Mouse (Mus musculus) forebrain, embryonic 13.5 days (tissue): ENCODE data around the gene Sik3. TPM values are rescaled to one million over a fixed set of nuclear protein-coding genes. Genes with fewer than 3 reads are reported as not detected.

ENCODE experiments used
- ATAC-seq: fragments of 200-750 bp; cut with Nextera tagmentation; 2 replicates; pipeline ENCODE4 v1.8.0; 2017
- H3K27ac ChIP-seq: fragments of 300-500 bp; sonication (generic); 2 replicates; pipeline ENCODE4 v1.5.1; 2015; ENCODE audit warnings: inconsistent platforms, mild to moderate bottlenecking, moderate library complexity
- H3K27me3 ChIP-seq: fragments of 300-500 bp; sonication (generic); 2 replicates; pipeline ENCODE4 v1.6.1; 2015; ENCODE audit warnings: mild to moderate bottlenecking, inconsistent platforms
- H3K36me3 ChIP-seq: fragments of 300-500 bp; sonication (generic); 2 replicates; pipeline ENCODE4 v1.6.1; 2015; ENCODE audit warnings: mild to moderate bottlenecking, inconsistent platforms; ENCODE audit not compliant: poor library complexity, severe bottlenecking
- H3K4me1 ChIP-seq: fragments of 300-500 bp; sonication (generic); 2 replicates; pipeline ENCODE4 v1.6.1; 2015; ENCODE audit warnings: inconsistent platforms
- H3K4me2 ChIP-seq: fragments of 300-500 bp; sonication (generic); 2 replicates; pipeline ENCODE4 v1.6.1; 2015; ENCODE audit warnings: inconsistent platforms, mild to moderate bottlenecking, moderate library complexity
- H3K4me3 ChIP-seq: fragments of 300-500 bp; sonication (generic); 2 replicates; pipeline ENCODE4 v1.5.1; 2015; ENCODE audit warnings: mild to moderate bottlenecking, inconsistent platforms
- H3K9ac ChIP-seq: fragments of 300-500 bp; sonication (generic); 2 replicates; pipeline ENCODE4 v1.6.1; 2015; ENCODE audit warnings: mild to moderate bottlenecking, inconsistent platforms
- H3K9me3 ChIP-seq: fragments of 300-500 bp; sonication (generic); replicated peaks from 2 replicates; pipeline ENCODE4 v1.6.1; 2016; ENCODE audit warnings: inconsistent platforms
- WGBS: fragments of 180-500 bp; shearing (Covaris S2); methylation state at CpG from one replicate; pipeline ENCODE4 v1.1.7; 2015; 5-methylcytosine and 5-hydroxymethylcytosine counted together
- polyA plus RNA-seq: library from polyadenylated mRNA; unstranded; fragments of >200 nt; fragmentation: Nextera tagmentation; extraction: Ambion mirVana; gene quantifications from 2 replicates; pipeline ENCODE4 v1.2.1, GENCODE M21; 2015

Sik3 gene
- polyA plus RNA-seq = 4.9 TPM in 2 replicates

DNA sequence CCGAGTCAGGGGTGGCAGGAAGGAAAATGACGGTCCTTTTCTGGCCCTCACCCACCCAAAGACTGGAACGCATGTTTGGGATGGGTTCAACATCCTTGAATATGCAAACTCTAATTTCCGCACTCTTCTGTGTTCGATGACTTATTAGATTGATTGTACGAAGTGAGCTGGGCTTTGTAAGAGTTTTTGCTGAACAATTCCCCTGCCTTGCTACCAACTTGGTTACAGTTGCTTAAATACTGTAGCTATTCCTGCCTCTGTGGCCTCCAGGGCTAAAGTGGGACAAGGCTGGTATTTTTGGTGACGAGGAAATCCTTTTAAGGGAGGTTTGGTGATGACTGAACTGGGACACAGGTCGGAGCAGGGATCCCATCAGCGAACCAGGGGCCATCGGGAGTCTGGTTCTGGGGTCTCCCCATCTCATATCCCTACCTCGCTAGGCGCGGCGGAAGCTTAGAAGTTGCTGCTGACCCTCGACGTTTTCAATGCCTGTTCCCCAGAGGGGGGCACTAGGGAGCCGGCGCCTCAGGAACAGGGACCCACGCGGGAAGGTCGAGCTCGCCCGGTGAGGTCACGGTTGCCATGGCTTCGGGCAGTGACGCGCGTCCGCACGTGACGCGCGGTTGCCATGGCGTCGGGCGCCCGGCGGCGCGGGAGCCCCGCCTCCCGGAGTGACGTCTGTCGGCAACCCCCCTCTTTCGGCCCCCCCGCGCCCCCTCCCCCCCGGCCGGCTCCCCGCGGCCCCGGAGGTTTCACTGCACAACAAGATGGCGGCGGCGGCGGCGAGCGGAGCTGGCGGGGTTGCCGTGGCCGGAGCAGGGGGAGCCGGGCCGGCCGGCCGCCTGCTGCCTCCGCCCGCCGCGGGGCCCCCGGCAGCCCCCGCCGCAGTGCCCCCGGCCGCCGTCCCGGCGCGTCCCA is at the start of gene Sik3, which contains the start of gene Pafah1b2:
Gene Sik3, plus strand, starts transcription at position 730 of the 918 bp plus-strand sequence.
Gene Pafah1b2, minus strand, starts transcription at position 600 of the 918 bp plus-strand sequence.
- peak within 1 kb of the TSS; percentile 97 for H3K4me3 ChIP-seq
- H3K27me3 ChIP-seq = no peaks in the 10 kb centered on the region
- 3% methylated on average over 45 of the region's 78 CpGs for WGBS
- peak within 1 kb of the TSS; percentile 83 for H3K27ac ChIP-seq
- H3K4me1 ChIP-seq = peaks cover 48% of the 10 kb centered on the region
- H3K4me2 ChIP-seq = peak within 1 kb of the TSS; percentile 81
- peak within 1 kb of the TSS; percentile 98 for H3K9ac ChIP-seq
- H3K36me3 ChIP-seq = no peaks in the 10 kb centered on the region
- no peaks in the 10 kb centered on the region for H3K9me3 ChIP-seq
- ATAC-seq = peak; percentile 90

DNA sequence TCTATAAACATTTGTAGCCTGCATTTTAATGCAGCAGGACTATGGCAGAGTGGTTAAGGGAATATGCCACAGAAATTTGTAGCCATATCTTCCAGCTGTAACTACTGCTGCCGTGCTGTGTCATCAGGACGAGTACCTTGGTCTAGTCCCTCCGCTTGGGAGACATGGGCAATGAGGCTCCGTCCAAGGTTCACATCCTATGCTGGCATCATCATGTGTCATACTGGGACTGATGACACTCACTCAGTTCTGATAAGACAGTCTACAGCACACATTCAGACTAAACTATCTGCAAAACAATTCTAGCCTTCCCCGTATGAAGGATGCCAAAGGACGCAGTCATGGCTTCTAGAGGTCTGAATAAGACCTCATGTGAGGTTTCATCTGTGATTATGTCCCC is 49.0 kb upstream of the Sik3 start:
- 95% methylated on average over 6 of the region's 6 CpGs for WGBS
- peaks cover 5% of the 10 kb centered on the region for H3K4me1 ChIP-seq
- no peak overlapping the region for H3K4me3 ChIP-seq
- no peaks in the 10 kb centered on the region for H3K9me3 ChIP-seq
- peaks cover 79% of the 10 kb centered on the region for H3K36me3 ChIP-seq
- H3K9ac ChIP-seq = no peak overlapping the region
- ATAC-seq = no peak
- H3K4me2 ChIP-seq = no peak overlapping the region
- H3K27ac ChIP-seq = no peak overlapping the region
- H3K27me3 ChIP-seq = no peaks in the 10 kb centered on the region

DNA sequence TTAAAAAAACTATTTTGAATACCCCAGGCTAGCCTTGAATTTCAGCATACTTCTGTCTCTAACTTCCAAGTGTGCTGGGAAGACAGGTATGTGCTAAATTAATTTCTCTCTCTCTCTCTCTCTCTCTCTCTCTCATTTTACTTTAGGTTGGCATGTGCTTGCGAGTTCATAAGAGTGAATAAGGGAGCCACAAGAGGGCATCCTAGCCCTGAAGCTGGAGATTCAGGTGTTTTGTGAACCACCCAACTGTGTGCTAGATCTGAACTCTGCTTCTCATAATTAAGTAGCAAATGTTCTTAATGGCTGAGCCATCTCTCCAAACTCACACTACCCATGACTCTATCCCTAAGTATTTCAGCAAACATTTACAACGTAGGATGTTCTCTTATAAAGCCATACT is 35.7 kb upstream of the Sik3 start:
- Histone ChIP-seq H3K9me3 (no peaks in the 10 kb centered on the region), H3K36me3 (peaks cover 53% of the 10 kb centered on the region), H3K4me2 (no peak overlapping the region), H3K9ac (no peak overlapping the region), H3K4me1 (peaks cover 18% of the 10 kb centered on the region), H3K27me3 (no peaks in the 10 kb centered on the region), H3K27ac (no peak overlapping the region), H3K4me3 (no peak overlapping the region)
- 84% methylated on average over 2 of the region's 2 CpGs for WGBS
- no peak for ATAC-seq

DNA sequence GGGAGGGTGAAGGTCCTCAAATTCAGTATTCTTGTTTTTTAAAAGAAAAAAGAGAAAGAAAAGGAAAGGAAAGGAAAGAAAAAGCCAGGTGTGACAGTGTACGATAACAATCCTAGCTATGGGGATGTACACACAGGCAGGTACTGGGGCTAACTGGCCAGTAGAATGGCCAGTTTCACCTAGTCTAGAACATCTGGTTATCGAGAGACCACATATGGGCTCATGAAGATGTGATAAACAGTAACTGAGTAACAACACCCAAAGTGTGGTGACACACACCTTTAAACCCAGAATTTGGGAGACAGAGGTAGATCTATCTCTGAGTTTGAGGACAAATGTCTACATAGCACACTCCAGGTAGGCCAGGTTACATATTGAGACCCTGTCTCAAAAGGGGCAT is 32.8 kb upstream of the Sik3 start:
- Histone ChIP-seq H3K27ac (no peak overlapping the region), H3K9me3 (no peaks in the 10 kb centered on the region), H3K27me3 (no peaks in the 10 kb centered on the region), H3K4me3 (no peak overlapping the region), H3K4me2 (no peak overlapping the region), H3K36me3 (peaks cover 29% of the 10 kb centered on the region), H3K9ac (no peak overlapping the region), H3K4me1 (peaks cover 37% of the 10 kb centered on the region)
- ATAC-seq = no peak
- 97% methylated on average over 2 of the region's 2 CpGs for WGBS

DNA sequence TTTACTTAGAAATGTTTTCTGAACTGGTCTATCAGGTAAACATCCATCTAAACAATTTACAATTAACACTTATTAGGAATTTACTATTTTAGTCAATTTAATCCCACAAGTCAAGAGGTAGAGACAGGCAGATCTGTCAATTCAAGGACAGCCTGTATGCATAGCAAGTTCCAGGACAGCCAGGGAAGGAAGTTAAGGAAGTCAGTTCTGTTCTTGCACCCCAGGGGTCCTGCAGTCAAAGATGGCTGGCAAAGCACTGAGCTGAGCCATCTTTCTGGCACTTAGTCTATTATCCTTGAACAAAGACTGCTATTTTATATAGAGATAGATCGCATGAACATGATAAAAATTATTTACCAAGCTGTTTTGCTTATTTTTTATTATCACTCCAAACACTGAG is 32.0 kb upstream of the Sik3 start:
- 89% methylated on average over 1 of the region's 1 CpGs for WGBS
- no peak for ATAC-seq
- peaks cover 22% of the 10 kb centered on the region for H3K36me3 ChIP-seq
- no peak overlapping the region for H3K27ac ChIP-seq
- no peaks in the 10 kb centered on the region for H3K9me3 ChIP-seq
- no peaks in the 10 kb centered on the region for H3K27me3 ChIP-seq
- H3K4me3 ChIP-seq = no peak overlapping the region
- H3K4me2 ChIP-seq = no peak overlapping the region
- H3K9ac ChIP-seq = no peak overlapping the region
- H3K4me1 ChIP-seq = peaks cover 42% of the 10 kb centered on the region

DNA sequence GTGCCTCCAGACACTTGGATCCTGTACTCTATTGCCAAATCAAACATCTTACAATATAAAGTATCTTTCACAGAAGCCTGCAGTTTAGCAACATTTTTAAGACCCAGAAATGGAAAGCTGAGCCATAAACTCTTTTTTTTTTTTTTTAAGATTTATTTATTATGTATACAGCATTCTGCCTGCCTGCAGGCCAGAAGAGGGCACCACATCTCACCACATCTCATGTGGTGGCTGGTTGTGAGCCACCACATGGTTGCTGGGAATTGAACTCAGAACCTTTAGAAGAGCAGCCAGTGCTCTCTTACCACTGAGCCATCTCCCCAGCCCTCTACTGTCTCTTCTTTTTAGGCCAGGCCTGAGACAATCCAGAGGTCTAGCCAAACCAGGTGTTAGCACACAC is 31.3 kb upstream of the Sik3 start:
- H3K4me1 ChIP-seq = peaks cover 46% of the 10 kb centered on the region
- ATAC-seq = no peak
- H3K27ac ChIP-seq = no peak overlapping the region
- no peaks in the 10 kb centered on the region for H3K9me3 ChIP-seq
- no peak overlapping the region for H3K9ac ChIP-seq
- H3K27me3 ChIP-seq = no peaks in the 10 kb centered on the region
- H3K36me3 ChIP-seq = 0 out of 2 replicates have a peak, but pooled peaks cover 18% of the 10 kb centered on the region
- no peak overlapping the region for H3K4me2 ChIP-seq
- no peak overlapping the region for H3K4me3 ChIP-seq

DNA sequence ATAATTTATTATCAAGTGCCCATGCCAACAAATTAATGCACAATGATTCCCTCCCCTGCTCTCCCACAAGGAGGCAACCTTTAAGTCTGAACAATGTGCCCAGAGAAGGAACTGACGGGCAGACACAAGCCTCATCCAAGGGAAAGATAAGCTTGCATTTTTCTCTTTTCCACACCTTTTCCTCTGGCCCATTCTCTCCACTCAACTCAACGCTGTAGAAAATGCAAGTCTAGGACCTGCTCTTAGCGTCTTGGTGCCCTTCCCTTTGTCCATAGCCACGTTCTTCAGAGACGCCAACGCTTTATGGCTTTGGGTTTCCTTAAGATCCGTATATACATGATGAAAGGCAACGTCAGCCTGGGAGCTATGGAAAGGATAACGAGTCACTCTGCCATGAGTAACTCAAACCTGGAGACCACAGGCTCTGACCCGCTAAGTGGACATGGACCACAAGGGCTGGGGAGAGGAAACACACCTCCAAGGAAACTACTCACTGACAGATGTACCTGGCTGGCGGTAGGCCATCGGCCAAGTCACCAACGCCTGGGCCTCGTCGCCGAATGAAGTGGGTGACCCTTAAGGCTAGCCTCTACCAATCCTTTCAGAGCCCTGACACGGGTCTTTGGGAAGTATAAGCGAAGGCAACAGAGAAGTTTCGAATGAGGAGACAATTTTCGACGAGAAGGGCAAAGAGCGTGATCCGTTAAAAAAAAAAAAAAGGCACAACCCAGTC is 28.8 kb upstream of the Sik3 start:
- H3K9ac ChIP-seq = peak overlapping the region; percentile 99
- peak overlapping the region; percentile 95 for H3K4me2 ChIP-seq
- WGBS = under 1% methylated on average over 23 of the region's 23 CpGs
- H3K9me3 ChIP-seq = no peaks in the 10 kb centered on the region
- peak overlapping the region; percentile 99 for H3K4me3 ChIP-seq
- ATAC-seq = no peak
- H3K4me1 ChIP-seq = peaks cover 46% of the 10 kb centered on the region
- peak overlapping the region; percentile 94 for H3K27ac ChIP-seq
- no peaks in the 10 kb centered on the region for H3K27me3 ChIP-seq
- 0 out of 2 replicates have a peak, but pooled peaks cover 4% of the 10 kb centered on the region for H3K36me3 ChIP-seq

DNA sequence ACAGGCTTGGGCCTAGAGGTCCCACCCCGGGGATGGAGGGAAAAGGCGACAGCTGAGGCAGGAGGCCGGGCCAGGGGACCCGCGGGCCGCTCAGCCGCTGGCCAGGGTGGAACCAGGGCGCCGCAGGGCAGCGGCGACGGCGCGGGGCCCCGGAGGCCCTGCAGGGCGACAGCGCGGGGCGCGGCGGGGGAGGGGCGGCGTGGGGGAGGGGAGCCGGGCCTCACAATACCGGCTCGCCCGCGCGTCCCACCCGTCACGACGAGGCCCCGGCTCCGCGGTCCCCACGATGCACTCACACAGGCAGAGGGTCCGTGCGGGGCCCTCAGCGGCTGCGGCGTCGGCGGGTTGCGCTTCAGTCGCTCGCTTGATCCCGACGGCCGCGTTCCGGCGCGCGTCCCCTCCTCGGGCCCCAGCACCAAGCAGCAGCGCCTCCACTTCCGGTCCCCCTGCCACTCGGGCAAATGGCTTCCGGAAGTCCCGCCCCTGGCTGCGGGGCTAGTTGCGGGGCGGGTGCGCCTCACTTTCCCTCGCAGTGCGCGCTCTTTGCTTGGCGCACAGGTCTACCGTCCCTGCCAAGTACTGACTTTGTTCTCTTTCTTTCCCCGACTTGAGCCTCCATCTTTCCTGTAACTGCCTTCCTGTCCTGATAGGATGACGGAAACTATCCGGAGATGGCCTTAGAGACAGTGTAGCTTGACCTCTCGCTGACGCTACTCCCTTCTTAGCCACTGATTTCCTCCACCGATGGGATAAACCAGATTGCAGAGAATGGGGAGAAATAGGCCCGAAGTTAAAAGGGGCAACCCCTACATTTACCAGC is 28.0 kb upstream of the Sik3 start:
- H3K9me3 ChIP-seq = no peaks in the 10 kb centered on the region
- H3K27me3 ChIP-seq = no peaks in the 10 kb centered on the region
- H3K27ac ChIP-seq = peak overlapping the region; percentile 94
- H3K4me1 ChIP-seq = peaks cover 46% of the 10 kb centered on the region
- peak overlapping the region; percentile 99 for H3K4me3 ChIP-seq
- ATAC-seq = peak; percentile 96
- 0 out of 2 replicates have a peak, but pooled peaks cover 4% of the 10 kb centered on the region for H3K36me3 ChIP-seq
- peak overlapping the region; percentile 99 for H3K9ac ChIP-seq
- peak overlapping the region; percentile 95 for H3K4me2 ChIP-seq
- WGBS = under 1% methylated on average over 55 of the region's 76 CpGs

DNA sequence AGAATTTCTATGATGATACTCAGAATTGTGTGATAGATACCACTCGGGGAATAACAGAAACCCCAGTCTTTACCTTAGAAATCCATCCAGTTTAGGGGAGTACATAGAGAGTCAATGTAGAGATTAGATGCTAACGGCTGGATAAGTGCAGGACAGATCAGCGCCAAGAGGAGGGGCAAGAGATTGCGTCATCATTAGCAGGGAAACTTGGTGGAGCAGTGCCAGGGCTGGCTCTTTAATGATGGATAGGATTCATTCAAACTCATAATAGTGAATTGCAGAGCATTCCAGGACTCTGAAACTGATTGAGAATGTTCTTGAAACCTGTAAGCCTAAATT is 27.4 kb upstream of the Sik3 start:
- H3K36me3 ChIP-seq = 0 out of 2 replicates have a peak, but pooled peaks cover 4% of the 10 kb centered on the region
- H3K27ac ChIP-seq = peak overlapping the region; percentile 94
- peak overlapping the region; percentile 95 for H3K4me2 ChIP-seq
- WGBS = 2% methylated on average over 4 of the region's 4 CpGs
- H3K4me1 ChIP-seq = peaks cover 40% of the 10 kb centered on the region
- H3K9ac ChIP-seq = peak overlapping the region; percentile 99
- peak overlapping the region; percentile 99 for H3K4me3 ChIP-seq
- no peaks in the 10 kb centered on the region for H3K27me3 ChIP-seq
- ATAC-seq = peak; percentile 78
- H3K9me3 ChIP-seq = no peaks in the 10 kb centered on the region

DNA sequence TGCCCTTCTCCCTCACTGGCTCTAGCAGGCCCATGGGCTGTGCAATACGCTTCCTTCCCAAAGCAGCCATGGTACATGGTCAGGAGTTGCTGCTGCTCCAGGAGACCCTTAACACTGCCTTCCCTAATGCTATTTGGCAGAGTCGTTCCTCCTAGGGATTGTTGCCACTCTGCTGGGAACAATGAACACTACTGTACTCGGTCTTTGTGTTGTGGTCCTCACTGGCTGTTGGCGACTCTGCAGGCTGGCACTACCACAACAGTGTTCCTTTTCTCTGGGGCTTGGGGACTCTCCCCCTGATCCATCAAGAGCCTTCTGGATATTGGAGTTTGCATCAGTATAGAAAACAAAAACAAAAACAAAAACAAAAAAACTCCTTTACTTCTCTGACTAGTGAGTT is 13.6 kb upstream of the Sik3 start:
- WGBS = 56% methylated on average over 4 of the region's 4 CpGs

DNA sequence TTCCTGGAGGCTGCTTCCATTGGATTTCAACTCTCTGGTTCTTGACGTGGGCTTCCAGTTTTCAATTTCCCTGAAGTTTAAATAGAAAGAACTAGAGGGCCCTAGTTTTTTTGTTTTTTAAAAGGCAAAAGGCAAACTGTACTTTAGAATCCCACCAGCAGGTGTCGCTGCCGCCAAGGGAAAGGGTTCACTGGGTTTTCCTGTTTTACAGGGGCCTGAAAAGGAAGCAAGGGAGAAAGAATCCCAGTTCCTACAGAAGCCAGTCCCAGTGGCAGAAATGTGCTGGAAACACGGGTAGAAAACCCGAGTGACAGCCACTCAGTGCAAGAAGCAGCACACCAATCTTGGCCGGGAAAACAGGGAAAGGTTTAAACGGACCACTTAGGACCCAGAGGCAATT is 8.9 kb upstream of the Sik3 start:
- Histone ChIP-seq H3K27me3 (no peaks in the 10 kb centered on the region), H3K9ac (no peak overlapping the region), H3K4me2 (no peak overlapping the region), H3K27ac (no peak overlapping the region), H3K4me3 (no peak overlapping the region), H3K36me3 (no peaks in the 10 kb centered on the region), H3K9me3 (no peaks in the 10 kb centered on the region), H3K4me1 (no peaks in the 10 kb centered on the region)
- ATAC-seq = no peak
- 10% methylated on average over 7 of the region's 7 CpGs for WGBS

More for the DNA sequence above, 13.6 kb upstream of the Sik3 start:
- no peak overlapping the region for H3K27ac ChIP-seq
- no peak overlapping the region for H3K4me2 ChIP-seq
- no peaks in the 10 kb centered on the region for H3K27me3 ChIP-seq
- H3K9me3 ChIP-seq = no peaks in the 10 kb centered on the region
- ATAC-seq = no peak
- no peaks in the 10 kb centered on the region for H3K36me3 ChIP-seq
- no peak overlapping the region for H3K4me3 ChIP-seq
- H3K9ac ChIP-seq = no peak overlapping the region
- no peaks in the 10 kb centered on the region for H3K4me1 ChIP-seq
